Mouse (Mus musculus): ENCODE measurements around the gene Spop.

GRCm38 (mm10) chr11:95492256-95492655 lies 78.4 kb downstream of the Spop start:
- no peak for TF ChIP-seq CTCF (IDR thresholded peaks at IDR 0.05; ENCODE audit: extremely low read depth, insufficient read depth, insufficient read length, insufficient replicate concordance)
- TF ChIP-seq POLR2A (IDR thresholded peaks at IDR 0.05; ENCODE audit: low read depth, low read length) = no peak

Measured in spleen, adult 2 months (tissue).